Mouse (Mus musculus) forebrain, embryonic 10.5 days (tissue): ENCODE results near the gene Rptor. TPM values are rescaled to one million over a fixed set of nuclear protein-coding genes. Genes with fewer than 3 reads are reported as not detected.

Source experiments
- DNase-seq: peaks from one replicate; pipeline ENCODE4 v3.0.0-alpha.2; 2017; ENCODE audit warnings: low spot score; ENCODE audit errors: extremely low spot score
- H3K27ac ChIP-seq: fragments of 300-500 bp; sonication (generic); 2 replicates; pipeline ENCODE4 v1.5.1; 2016; ENCODE audit warnings: mild to moderate bottlenecking
- H3K27me3 ChIP-seq: fragments of 300-500 bp; sonication (generic); 2 replicates; pipeline ENCODE4 v1.6.1; 2016; ENCODE audit warnings: mild to moderate bottlenecking; ENCODE audit not compliant: poor library complexity, severe bottlenecking
- H3K36me3 ChIP-seq: fragments of 300-500 bp; sonication (generic); replicated peaks from 2 replicates; pipeline ENCODE4 v1.6.1; 2016; ENCODE audit warnings: mild to moderate bottlenecking, moderate library complexity
- H3K4me1 ChIP-seq: fragments of 300-500 bp; sonication (generic); 2 replicates; pipeline ENCODE4 v1.6.1; 2016
- H3K4me3 ChIP-seq: fragments of 300-500 bp; sonication (generic); 2 replicates; pipeline ENCODE4 v1.5.1; 2016; ENCODE audit warnings: mild to moderate bottlenecking, moderate library complexity
- H3K9me3 ChIP-seq: fragments of 300-500 bp; sonication (generic); 2 replicates; pipeline ENCODE4 v1.6.1; 2016; ENCODE audit warnings: mild to moderate bottlenecking, moderate library complexity
- WGBS: fragments of 180-500 bp; shearing (Covaris S2); methylation state at CpG from one replicate; pipeline ENCODE4 v1.1.7; 2016; 5-methylcytosine and 5-hydroxymethylcytosine counted together
- polyA plus RNA-seq: library from polyadenylated mRNA; unstranded; fragments of >200 nt; fragmentation: Nextera tagmentation; extraction: Ambion mirVana; gene quantifications from 2 replicates; pipeline ENCODE4 v1.2.1, GENCODE M21; 2016

The Rptor gene
- polyA plus RNA-seq, 1 experiment from 2014 or later, result 12.8 TPM

- Histone ChIP-seq H3K27me3 (no peaks in the 10 kb centered on the region), H3K27ac (no peak overlapping the region), H3K9me3 (no peaks in the 10 kb centered on the region), H3K36me3 (peaks cover 90% of the 10 kb centered on the region), H3K4me1 (no peaks in the 10 kb centered on the region), H3K4me3 (no peak overlapping the region)
- DNase-seq, result no peak
- 95% methylated on average over 7 of the region's 7 CpGs for WGBS
Measured at GRCm38 (mm10) chr11:119877124-119877523, 274.4 kb downstream of the Rptor start.

GRCm38 (mm10) chr11:119879573-119879972 lies 276.9 kb downstream of the Rptor start:
- H3K27ac ChIP-seq, result no peak overlapping the region
- 91% methylated on average over 5 of the region's 5 CpGs for WGBS
- DNase-seq, result no peak
- no peaks in the 10 kb centered on the region for H3K4me1 ChIP-seq
- H3K4me3 ChIP-seq, result no peak overlapping the region
- no peaks in the 10 kb centered on the region for H3K27me3 ChIP-seq
- H3K9me3 ChIP-seq, result no peaks in the 10 kb centered on the region
- peaks cover 74% of the 10 kb centered on the region for H3K36me3 ChIP-seq

GRCm38 (mm10) chr11:119883646-119884045 lies 280.9 kb downstream of the Rptor start:
- Histone ChIP-seq H3K4me1 (no peaks in the 10 kb centered on the region), H3K27ac (no peak overlapping the region), H3K36me3 (peaks cover 71% of the 10 kb centered on the region), H3K27me3 (no peaks in the 10 kb centered on the region), H3K9me3 (no peaks in the 10 kb centered on the region), H3K4me3 (no peak overlapping the region)
- WGBS, result 86% methylated on average over 2 of the region's 2 CpGs
- DNase-seq, result no peak

- H3K36me3 ChIP-seq, result peaks cover 91% of the 10 kb centered on the region
- H3K4me3 ChIP-seq, result no peak overlapping the region
- H3K9me3 ChIP-seq, result no peaks in the 10 kb centered on the region
- peaks cover 22% of the 10 kb centered on the region for H3K4me1 ChIP-seq
- WGBS, result 96% methylated on average over 3 of the region's 3 CpGs
- no peaks in the 10 kb centered on the region for H3K27me3 ChIP-seq
- no peak overlapping the region for H3K27ac ChIP-seq
- DNase-seq, result no peak
Measured at GRCm38 (mm10) chr11:119889966-119890365, 287.3 kb downstream of the Rptor start.

- H3K4me1 ChIP-seq, result peaks cover 22% of the 10 kb centered on the region
- H3K9me3 ChIP-seq, result no peaks in the 10 kb centered on the region
- WGBS, result 93% methylated on average over 7 of the region's 7 CpGs
- peaks cover 90% of the 10 kb centered on the region for H3K36me3 ChIP-seq
- DNase-seq, result no peak
- H3K4me3 ChIP-seq, result no peak overlapping the region
- no peak overlapping the region for H3K27ac ChIP-seq
- H3K27me3 ChIP-seq, result no peaks in the 10 kb centered on the region
Measured at GRCm38 (mm10) chr11:119891601-119892215, 289.0 kb downstream of the Rptor start.

GRCm38 (mm10) chr11:119893667-119894236 lies 291.0 kb downstream of the Rptor start:
- Histone ChIP-seq H3K36me3 (peaks cover 93% of the 10 kb centered on the region), H3K27ac (peak overlapping the region; percentile 66), H3K4me1 (peaks cover 22% of the 10 kb centered on the region), H3K9me3 (no peaks in the 10 kb centered on the region), H3K27me3 (no peaks in the 10 kb centered on the region), H3K4me3 (no peak overlapping the region)
- DNase-seq, result no peak
- 61% methylated on average over 10 of the region's 10 CpGs for WGBS

- H3K27ac ChIP-seq, result peak overlapping the region; percentile 48; the same call in 1 of the 2 replicates
- peaks cover 93% of the 10 kb centered on the region for H3K36me3 ChIP-seq
- 66% methylated on average over 6 of the region's 6 CpGs for WGBS
- H3K27me3 ChIP-seq, result no peaks in the 10 kb centered on the region
- H3K4me3 ChIP-seq, result no peak overlapping the region
- H3K9me3 ChIP-seq, result no peaks in the 10 kb centered on the region
- no peak for DNase-seq
- peaks cover 27% of the 10 kb centered on the region for H3K4me1 ChIP-seq
Measured at GRCm38 (mm10) chr11:119894634-119895033, 291.9 kb downstream of the Rptor start.

- Histone ChIP-seq H3K36me3 (peaks cover 71% of the 10 kb centered on the region), H3K27ac (0 out of 2 replicates have a peak overlapping the region, but pooled peaks have one; percentile 31), H3K4me3 (no peak overlapping the region), H3K27me3 (no peaks in the 10 kb centered on the region), H3K9me3 (no peaks in the 10 kb centered on the region), H3K4me1 (peaks cover 29% of the 10 kb centered on the region)
- 88% methylated on average over 9 of the region's 9 CpGs for WGBS
- no peak for DNase-seq
Measured at GRCm38 (mm10) chr11:119897041-119897440, 294.3 kb downstream of the Rptor start.

GRCm38 (mm10) chr11:119898976-119899375 lies 296.3 kb downstream of the Rptor start:
- DNase-seq, result no peak
- Histone ChIP-seq H3K27me3 (no peaks in the 10 kb centered on the region), H3K4me1 (peaks cover 15% of the 10 kb centered on the region), H3K4me3 (no peak overlapping the region), H3K9me3 (no peaks in the 10 kb centered on the region), H3K27ac (no peak overlapping the region), H3K36me3 (peaks cover 55% of the 10 kb centered on the region)
- 91% methylated on average over 11 of the region's 11 CpGs for WGBS

- DNase-seq, result no peak
- peaks cover 16% of the 10 kb centered on the region for H3K4me1 ChIP-seq
- H3K27ac ChIP-seq, result no peak overlapping the region
- 77% methylated on average over 4 of the region's 4 CpGs for WGBS
- no peaks in the 10 kb centered on the region for H3K9me3 ChIP-seq
- no peak overlapping the region for H3K4me3 ChIP-seq
- peaks cover 4% of the 10 kb centered on the region; the same call in 1 of the 2 replicates for H3K27me3 ChIP-seq
- peaks cover 33% of the 10 kb centered on the region for H3K36me3 ChIP-seq
Measured at GRCm38 (mm10) chr11:119901174-119901573, 298.5 kb downstream of the Rptor start.

GRCm38 (mm10) chr11:119902891-119903290 lies 300.2 kb downstream of the Rptor start:
- H3K4me1 ChIP-seq, result peaks cover 27% of the 10 kb centered on the region
- H3K27me3 ChIP-seq, result peaks cover 4% of the 10 kb centered on the region; the same call in 1 of the 2 replicates
- no peak overlapping the region for H3K27ac ChIP-seq
- no peak overlapping the region for H3K4me3 ChIP-seq
- no peak for DNase-seq
- H3K36me3 ChIP-seq, result peaks cover 18% of the 10 kb centered on the region
- 81% methylated on average over 4 of the region's 4 CpGs for WGBS
- H3K9me3 ChIP-seq, result no peaks in the 10 kb centered on the region

- DNase-seq, result peak; percentile 67
- 37% methylated on average over 5 of the region's 5 CpGs for WGBS
- Histone ChIP-seq H3K4me1 (peaks cover 40% of the 10 kb centered on the region), H3K36me3 (no peaks in the 10 kb centered on the region), H3K27me3 (peaks cover 15% of the 10 kb centered on the region), H3K4me3 (no peak overlapping the region), H3K27ac (no peak overlapping the region), H3K9me3 (no peaks in the 10 kb centered on the region)
Measured at GRCm38 (mm10) chr11:119904621-119905286, 302.0 kb downstream of the Rptor start.

GRCm38 (mm10) chr11:119905794-119906193 lies 303.1 kb downstream of the Rptor start:
- Histone ChIP-seq H3K4me1 (peaks cover 43% of the 10 kb centered on the region), H3K36me3 (no peaks in the 10 kb centered on the region), H3K27ac (no peak overlapping the region), H3K27me3 (peaks cover 15% of the 10 kb centered on the region), H3K4me3 (no peak overlapping the region), H3K9me3 (no peaks in the 10 kb centered on the region)
- no peak for DNase-seq
- WGBS, result 91% methylated on average over 5 of the region's 5 CpGs
